Mouse (Mus musculus) hindbrain, embryonic 16.5 days (tissue): Measurements from ENCODE around the gene Zfp710. TPM values are rescaled to one million over a fixed set of nuclear protein-coding genes. Genes with fewer than 3 reads are reported as not detected.

Experiments used
- ATAC-seq: fragments of 200-750 bp; cut with Nextera tagmentation; 2 replicates; pipeline ENCODE4 v1.8.0; 2017; ENCODE audit warnings: moderate TSS enrichment, moderate library complexity
- H3K27ac ChIP-seq: fragments of 300-500 bp; sonication (generic); 2 replicates; pipeline ENCODE4 v1.5.1; 2014; ENCODE audit warnings: low read depth, mild to moderate bottlenecking, control low read depth, low read length, moderate library complexity
- H3K27me3 ChIP-seq: fragments of 300-500 bp; sonication (generic); replicated peaks from 2 replicates; pipeline ENCODE4 v1.6.1; 2014; ENCODE audit warnings: low read length; ENCODE audit not compliant: control insufficient read depth, insufficient read depth
- H3K36me3 ChIP-seq: fragments of 300-500 bp; sonication (generic); 2 replicates; pipeline ENCODE4 v1.6.1; 2014; ENCODE audit warnings: mild to moderate bottlenecking, low read length, moderate library complexity, mixed read lengths; ENCODE audit not compliant: control insufficient read depth, insufficient read depth
- H3K4me1 ChIP-seq: fragments of 300-500 bp; sonication (generic); 2 replicates; pipeline ENCODE4 v1.6.1; 2014; ENCODE audit warnings: low read depth, low read length; ENCODE audit not compliant: control insufficient read depth, insufficient read depth
- H3K4me2 ChIP-seq: fragments of 300-500 bp; sonication (generic); 2 replicates; pipeline ENCODE4 v1.6.1; 2014; ENCODE audit warnings: mild to moderate bottlenecking, low read length, control low read depth, moderate library complexity
- H3K4me3 ChIP-seq: fragments of 300-500 bp; sonication (generic); 2 replicates; pipeline ENCODE4 v1.5.1; 2014; ENCODE audit warnings: mild to moderate bottlenecking, low read length, control low read depth, moderate library complexity
- H3K9ac ChIP-seq: fragments of 300-500 bp; sonication (generic); 2 replicates; pipeline ENCODE4 v1.6.1; 2014; ENCODE audit warnings: low read depth, mild to moderate bottlenecking, control low read depth, low read length, moderate library complexity
- H3K9me3 ChIP-seq: fragments of 300-500 bp; sonication (generic); 2 replicates; pipeline ENCODE4 v1.6.1; 2014; ENCODE audit warnings: mild to moderate bottlenecking, low read length, moderate library complexity; ENCODE audit not compliant: control insufficient read depth
- WGBS: fragments of 180-500 bp; shearing (Covaris S2); extraction: QIAGEN DNeasy Blood & Tissue Kit; methylation state at CpG from one replicate; pipeline ENCODE4 v1.1.7; 2014; 5-methylcytosine and 5-hydroxymethylcytosine counted together
- polyA plus RNA-seq: library from polyadenylated mRNA; unstranded; fragments of >200 nt; fragmentation: Nextera tagmentation; extraction: Ambion mirVana; gene quantifications from 2 replicates; pipeline ENCODE4 v1.2.1, GENCODE M21; 2015

Gene Zfp710
- polyA plus RNA-seq, 1 experiment from 2014 or later, result 13.6 TPM

DNA sequence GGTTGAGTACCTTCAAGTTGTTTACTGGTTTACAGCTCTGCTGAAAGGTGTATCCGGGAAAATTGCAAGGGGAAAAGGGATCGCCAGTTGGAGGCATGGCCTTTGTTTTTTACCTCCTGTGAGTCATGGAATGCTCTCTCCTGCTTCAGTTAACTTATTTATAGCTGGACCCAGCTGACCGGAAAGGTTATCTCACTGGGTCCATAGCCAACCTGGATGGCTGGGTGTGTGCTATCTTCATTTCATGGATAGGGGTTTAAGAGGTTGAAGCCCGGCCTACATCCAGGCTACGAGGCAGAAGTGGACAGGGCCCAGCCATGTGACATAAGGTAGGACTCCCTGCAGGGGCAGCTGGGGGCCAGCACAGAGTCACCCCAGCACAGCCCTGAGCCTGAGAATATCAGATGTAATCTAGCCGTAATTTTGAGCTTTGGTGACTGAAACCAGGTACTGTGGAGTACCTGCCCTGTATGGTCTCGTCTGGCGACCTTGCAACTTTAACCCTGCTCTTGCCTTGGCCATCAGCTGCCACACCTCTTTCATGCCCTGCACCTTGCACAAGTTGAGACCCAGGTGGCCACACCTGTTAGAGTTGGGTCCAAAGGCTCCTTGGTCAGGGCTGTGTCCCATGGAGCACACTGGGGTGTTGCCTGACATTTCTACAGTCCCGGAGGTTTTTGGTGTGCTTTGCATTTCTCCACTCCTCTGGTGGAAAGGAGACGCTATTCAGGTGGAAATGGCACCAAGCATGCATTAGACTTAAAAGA is 35.6 kb downstream of the Zfp710 start:
- Histone ChIP-seq H3K36me3 (no peaks in the 10 kb centered on the region), H3K9me3 (no peaks in the 10 kb centered on the region), H3K4me2 (no peak overlapping the region), H3K4me1 (peaks cover 37% of the 10 kb centered on the region), H3K27me3 (no peaks in the 10 kb centered on the region), H3K27ac (no peak overlapping the region), H3K4me3 (no peak overlapping the region), H3K9ac (no peak overlapping the region)
- 84% methylated on average over 10 of the region's 10 CpGs for WGBS
- no peak for ATAC-seq

DNA sequence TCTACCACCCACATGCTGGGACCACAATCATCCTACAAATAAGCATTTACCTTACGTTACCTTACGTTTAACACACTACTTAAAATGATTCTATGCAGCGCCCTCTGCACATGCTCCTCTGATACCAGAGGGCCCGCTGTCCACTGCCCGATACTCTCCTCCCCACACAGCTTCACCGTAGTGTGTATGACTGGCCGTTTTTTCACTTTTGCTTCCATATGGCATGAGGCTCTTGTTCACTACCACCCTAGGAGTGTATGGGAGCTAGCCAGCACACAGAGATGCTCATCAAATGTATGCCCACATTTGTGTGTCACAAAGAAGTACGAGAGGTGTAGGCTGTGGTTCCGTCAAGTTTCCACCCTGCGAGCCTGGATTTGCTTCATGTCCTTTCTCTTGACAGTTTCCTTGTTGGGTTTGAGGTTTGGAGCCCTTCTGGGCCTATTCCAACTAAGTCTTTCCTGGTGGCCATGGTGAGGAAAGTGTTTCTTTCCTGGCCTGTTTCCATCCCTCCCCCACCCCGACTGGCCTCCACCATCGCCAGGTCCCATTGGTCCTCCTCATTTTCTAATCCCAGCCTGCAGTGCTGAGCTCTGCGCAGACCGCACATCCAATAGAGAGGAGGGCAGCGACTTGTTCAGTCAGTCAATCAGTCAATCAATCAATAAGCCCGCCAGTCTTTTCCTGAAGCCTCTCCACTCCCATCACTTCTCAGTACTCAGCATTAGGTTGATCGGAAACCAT is 37.6 kb downstream of the Zfp710 start:
- H3K27ac ChIP-seq, result no peak overlapping the region
- no peaks in the 10 kb centered on the region for H3K36me3 ChIP-seq
- WGBS, result 79% methylated on average over 17 of the region's 17 CpGs
- no peak overlapping the region for H3K4me2 ChIP-seq
- no peaks in the 10 kb centered on the region for H3K9me3 ChIP-seq
- H3K4me1 ChIP-seq, result peaks cover 29% of the 10 kb centered on the region
- no peaks in the 10 kb centered on the region for H3K27me3 ChIP-seq
- no peak overlapping the region for H3K4me3 ChIP-seq
- no peak for ATAC-seq
- H3K9ac ChIP-seq, result no peak overlapping the region

DNA sequence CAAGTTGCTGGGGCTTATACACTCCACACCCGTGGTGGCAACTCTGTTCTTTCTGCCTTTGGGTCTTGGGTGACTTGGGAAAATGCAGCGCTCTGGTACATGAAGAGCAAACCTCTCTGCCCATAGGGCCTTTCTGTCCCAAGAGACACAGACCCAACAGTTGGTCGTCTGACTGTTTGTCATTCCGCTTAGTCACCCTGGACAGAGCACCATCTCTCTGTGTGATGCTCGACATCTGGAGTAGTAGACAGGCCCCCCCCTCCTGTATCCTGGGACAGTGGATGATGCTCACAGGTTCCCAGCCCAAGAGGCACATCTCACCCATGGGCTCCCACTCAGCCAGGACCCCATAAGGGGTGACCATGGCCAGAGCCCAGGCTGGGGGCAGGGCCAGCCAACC is 38.6 kb downstream of the Zfp710 start:
- Histone ChIP-seq H3K27me3 (no peaks in the 10 kb centered on the region), H3K4me2 (no peak overlapping the region; the same call in 1 of the 2 replicates), H3K36me3 (no peaks in the 10 kb centered on the region), H3K4me3 (no peak overlapping the region), H3K4me1 (peaks cover 25% of the 10 kb centered on the region), H3K9me3 (no peaks in the 10 kb centered on the region), H3K27ac (no peak overlapping the region), H3K9ac (no peak overlapping the region)
- 65% methylated on average over 5 of the region's 5 CpGs for WGBS
- no peak for ATAC-seq

GRCm38 (mm10) chr7:80063902-80064736 is 39.5 kb downstream of the Zfp710 start:
- WGBS, result 46% methylated on average over 15 of the region's 15 CpGs
- Histone ChIP-seq H3K4me1 (peaks cover 20% of the 10 kb centered on the region), H3K9me3 (no peaks in the 10 kb centered on the region), H3K9ac (no peak overlapping the region), H3K36me3 (no peaks in the 10 kb centered on the region), H3K4me3 (no peak overlapping the region), H3K27me3 (no peaks in the 10 kb centered on the region), H3K4me2 (no peak overlapping the region), H3K27ac (no peak overlapping the region)
- ATAC-seq, result no peak

GRCm38 (mm10) chr7:80065250-80065649 is 40.6 kb downstream of the Zfp710 start:
- H3K4me3 ChIP-seq, result no peak overlapping the region
- H3K9ac ChIP-seq, result no peak overlapping the region
- no peak for ATAC-seq
- H3K27me3 ChIP-seq, result no peaks in the 10 kb centered on the region
- H3K4me1 ChIP-seq, result peaks cover 29% of the 10 kb centered on the region
- H3K9me3 ChIP-seq, result no peaks in the 10 kb centered on the region
- no peak overlapping the region for H3K4me2 ChIP-seq
- WGBS, result 63% methylated on average over 3 of the region's 3 CpGs
- no peaks in the 10 kb centered on the region for H3K36me3 ChIP-seq
- no peak overlapping the region for H3K27ac ChIP-seq

GRCm38 (mm10) chr7:80066675-80067455 is 42.3 kb downstream of the Zfp710 start:
- Histone ChIP-seq H3K9me3 (no peaks in the 10 kb centered on the region), H3K4me1 (peaks cover 38% of the 10 kb centered on the region), H3K9ac (no peak overlapping the region), H3K27me3 (no peaks in the 10 kb centered on the region), H3K4me3 (no peak overlapping the region), H3K4me2 (no peak overlapping the region), H3K27ac (no peak overlapping the region), H3K36me3 (no peaks in the 10 kb centered on the region)
- no peak for ATAC-seq
- 73% methylated on average over 13 of the region's 13 CpGs for WGBS

DNA sequence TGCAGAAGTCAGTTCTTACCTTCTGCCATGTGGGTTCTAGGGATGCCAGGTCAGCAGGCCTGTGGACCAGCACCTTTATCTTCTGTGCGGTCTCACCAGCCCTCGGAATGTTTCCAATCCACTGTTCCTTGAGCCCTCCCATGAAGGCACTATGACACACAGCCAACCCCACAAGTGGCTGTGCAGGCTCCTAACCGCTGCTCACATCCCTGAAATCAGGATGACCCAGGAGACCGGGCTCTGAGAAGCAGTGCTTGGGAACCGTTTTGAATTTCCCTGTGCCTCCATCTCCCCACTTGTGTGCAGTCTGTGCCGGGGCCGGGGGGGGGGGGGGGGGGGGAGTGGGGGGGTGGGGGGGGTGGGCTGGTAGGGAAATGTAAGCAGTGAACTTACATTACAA is 43.7 kb downstream of the Zfp710 start:
- Histone ChIP-seq H3K4me1 (peaks cover 45% of the 10 kb centered on the region), H3K4me3 (no peak overlapping the region), H3K4me2 (no peak overlapping the region), H3K9ac (no peak overlapping the region; the same call in 1 of the 2 replicates), H3K27ac (no peak overlapping the region), H3K36me3 (no peaks in the 10 kb centered on the region), H3K27me3 (no peaks in the 10 kb centered on the region), H3K9me3 (no peaks in the 10 kb centered on the region)
- WGBS, result 58% methylated on average over 5 of the region's 7 CpGs
- no peak for ATAC-seq

- Histone ChIP-seq H3K4me1 (peaks cover 36% of the 10 kb centered on the region), H3K4me2 (no peak overlapping the region)
- WGBS, result 6% methylated on average over 13 of the region's 13 CpGs
These were observed 45.2 kb downstream of the Zfp710 start for GRCm38 (mm10) chr7:80069615-80070327.

More at GRCm38 (mm10) chr7:80069615-80070327, 45.2 kb downstream of the Zfp710 start:
- Histone ChIP-seq H3K9me3 (no peaks in the 10 kb centered on the region), H3K36me3 (no peaks in the 10 kb centered on the region), H3K27ac (peak overlapping the region; percentile 75), H3K9ac (peak overlapping the region; percentile 45; the same call in 1 of the 2 replicates), H3K27me3 (no peaks in the 10 kb centered on the region), H3K4me3 (no peak overlapping the region)
- peak; percentile 73 for ATAC-seq
